Mouse (Mus musculus) testis, adult 2 months (tissue): Measurements from ENCODE around the gene Ecm2. TPM values are rescaled to one million over a fixed set of nuclear protein-coding genes. Genes with fewer than 3 reads are reported as not detected.

Experiments
- H3K27ac ChIP-seq: fragments of 200-500 bp; 2 replicates; pipeline ENCODE4 v1.5.1; 2012; ENCODE audit warnings: low read depth, low read length; ENCODE audit not compliant: control insufficient read depth, insufficient read depth
- H3K27me3 ChIP-seq: fragments of 200-500 bp; 2 replicates; pipeline ENCODE4 v1.6.1; 2012; ENCODE audit warnings: mild to moderate bottlenecking, low read length, moderate library complexity; ENCODE audit not compliant: control insufficient read depth, insufficient read depth
- H3K36me3 ChIP-seq: fragments of 200-500 bp; 2 replicates; pipeline ENCODE4 v1.6.1; 2012; ENCODE audit warnings: mild to moderate bottlenecking, low read length; ENCODE audit not compliant: control insufficient read depth, insufficient read depth
- H3K4me1 ChIP-seq: fragments of 200-500 bp; 2 replicates; pipeline ENCODE4 v1.6.1; 2012; ENCODE audit warnings: low read length; ENCODE audit not compliant: control insufficient read depth, insufficient read depth
- H3K4me3 ChIP-seq: fragments of 200-500 bp; 2 replicates; pipeline ENCODE4 v1.5.1; 2012; ENCODE audit warnings: low read depth, mild to moderate bottlenecking, low read length, moderate library complexity, mixed read lengths; ENCODE audit not compliant: control insufficient read depth
- CTCF ChIP-seq: fragments of 200-500 bp; IDR thresholded peaks from 2 replicates; pipeline ENCODE4 v1.5.1; 2012; ENCODE audit warnings: low read depth, mild to moderate bottlenecking, inconsistent platforms, low read length, moderate library complexity; ENCODE audit not compliant: control insufficient read depth, insufficient read depth, insufficient replicate concordance
- POLR2A ChIP-seq: fragments of 200-500 bp; IDR thresholded peaks from 2 replicates; pipeline ENCODE4 v1.6.1; 2012; ENCODE audit warnings: low read depth, mild to moderate bottlenecking, inconsistent platforms, low read length, moderate library complexity; ENCODE audit not compliant: control insufficient read depth
- polyA plus RNA-seq: library from polyadenylated mRNA; depleted of rRNA; stranded (reverse); fragments of >200 nt; gene quantifications from 2 replicates; pipeline ENCODE4 v1.2.3, GENCODE M21; 2012; rRNA removed

The Ecm2 gene
- polyA plus RNA-seq, 1 experiment: 0.96 TPM

DNA sequence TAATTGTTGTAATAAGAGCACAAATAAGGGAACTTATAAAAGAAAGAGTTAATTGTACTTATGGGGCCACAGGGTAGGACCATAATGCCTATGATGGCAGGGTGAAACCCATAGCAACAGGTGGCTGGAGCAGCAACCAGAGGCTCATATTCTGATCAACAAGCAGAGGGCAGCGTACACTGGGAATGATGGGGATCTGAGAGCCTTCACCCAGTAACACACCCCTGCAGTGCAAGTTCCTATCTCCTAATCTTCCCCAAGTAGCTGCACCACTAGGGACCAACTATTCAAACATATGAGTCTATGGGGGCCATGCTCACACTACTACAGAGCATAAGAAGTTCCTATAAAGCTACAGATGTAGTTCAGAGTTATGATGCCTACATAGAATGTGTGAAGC lies 59.7 kb downstream of the Ecm2 start:
- Histone ChIP-seq H3K27me3 (no peaks in the 10 kb centered on the region), H3K36me3 (no peaks in the 10 kb centered on the region), H3K4me1 (no peaks in the 10 kb centered on the region), H3K27ac (no peak overlapping the region), H3K4me3 (no peak overlapping the region)
- TF ChIP-seq POLR2A: no peak
- no peak for TF ChIP-seq CTCF

GRCm38 (mm10) chr13:49570371-49570770 lies 65.8 kb downstream of the Ecm2 start:
- no peak overlapping the region for H3K27ac ChIP-seq
- no peaks in the 10 kb centered on the region for H3K36me3 ChIP-seq
- H3K4me1 ChIP-seq: no peaks in the 10 kb centered on the region
- no peak for TF ChIP-seq POLR2A
- no peak for TF ChIP-seq CTCF
- H3K27me3 ChIP-seq: no peaks in the 10 kb centered on the region
- H3K4me3 ChIP-seq: no peak overlapping the region

DNA sequence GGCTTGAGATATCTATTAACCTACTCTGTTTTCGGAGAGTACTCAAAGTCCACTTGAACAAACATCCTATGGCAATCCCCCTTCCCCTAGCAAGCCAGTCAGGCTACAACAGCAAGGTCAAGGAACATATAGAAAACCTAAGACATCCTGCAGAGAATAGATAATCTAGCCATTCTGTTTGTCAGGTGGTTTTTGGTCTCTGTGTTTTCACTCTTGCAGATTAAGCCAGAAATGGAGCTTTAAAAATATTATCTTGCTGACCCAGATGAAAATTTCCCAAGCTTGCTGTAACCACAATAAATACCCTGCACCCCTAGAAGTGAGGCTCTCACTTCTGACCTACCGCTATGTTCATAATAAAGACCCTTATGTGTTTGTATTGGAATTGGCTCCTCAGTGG lies 66.8 kb downstream of the Ecm2 start:
- no peak overlapping the region for H3K27ac ChIP-seq
- H3K36me3 ChIP-seq: no peaks in the 10 kb centered on the region
- H3K4me3 ChIP-seq: no peak overlapping the region
- no peaks in the 10 kb centered on the region for H3K27me3 ChIP-seq
- H3K4me1 ChIP-seq: no peaks in the 10 kb centered on the region
- TF ChIP-seq POLR2A: no peak
- no peak for TF ChIP-seq CTCF

GRCm38 (mm10) chr13:49581541-49582530 lies 77.2 kb downstream of the Ecm2 start, which contains the start of gene Omd:
Gene Omd, plus strand, starts transcription at chr13:49582462.
- no peak within 1 kb of the TSS for H3K4me3 ChIP-seq
- no peaks in the 10 kb centered on the region for H3K36me3 ChIP-seq
- TF ChIP-seq POLR2A: no peak
- TF ChIP-seq CTCF: no peak
- H3K27me3 ChIP-seq: no peaks in the 10 kb centered on the region
- no peak within 1 kb of the TSS for H3K27ac ChIP-seq
- H3K4me1 ChIP-seq: no peaks in the 10 kb centered on the region

Other genes with a start within 250 kb of the Ecm2 start
- 0.56 and 0.60 TPM in 2 replicates for gene Fgd3, start 184.5 kb upstream of the Ecm2 start, polyA plus RNA-seq
- 42.8 and 44.7 TPM in 2 replicates for gene Bicd2, start 163.2 kb upstream of the Ecm2 start, polyA plus RNA-seq
- 11.6 and 12.2 TPM in 2 replicates for gene Ippk, start 83.6 kb upstream of the Ecm2 start, polyA plus RNA-seq
- 0.45 and 0.62 TPM in 2 replicates for gene Tes3-ps, start 11.5 kb upstream of the Ecm2 start, polyA plus RNA-seq
- gene Aspn, start 39.6 kb downstream of the Ecm2 start, polyA plus RNA-seq: 0.08 and 0.30 TPM in 2 replicates
- 0.12 and 0.20 TPM in 2 replicates for gene Omd, start 77.7 kb downstream of the Ecm2 start, polyA plus RNA-seq
- 1.7 and 2.6 TPM in 2 replicates for gene Ogn, start 103.2 kb downstream of the Ecm2 start, polyA plus RNA-seq
- 9.4 and 11.2 TPM in 2 replicates for gene Cenpp, start 148.0 kb downstream of the Ecm2 start, polyA plus RNA-seq
- 18.1 and 23.3 TPM in 2 replicates for gene Nol8, start 148.3 kb downstream of the Ecm2 start, polyA plus RNA-seq
- gene Iars, start 177.3 kb downstream of the Ecm2 start, polyA plus RNA-seq: 15.3 and 16.7 TPM in 2 replicates